Mouse (Mus musculus): ENCODE data around the gene Chst8. TPM values are rescaled to one million over a fixed set of nuclear protein-coding genes. Genes with fewer than 3 reads are reported as not detected.

Gene Chst8
- polyA plus RNA-seq, 1 experiment from 2014 or later: 0.47 TPM

- ATAC-seq (no peak), DNase-seq (no peak)
- no peak overlapping the region for H3K4me3 ChIP-seq (ENCODE audit: low read depth, low read length)
- no peak overlapping the region for H3K4me2 ChIP-seq (ENCODE audit: low read depth, low read length)
- WGBS (ENCODE audit: insufficient replicate concordance): 10% methylated on average over 11 of the region's 11 CpGs
- no peaks in the 10 kb centered on the region for H3K4me1 ChIP-seq (ENCODE audit: insufficient read depth)
- 0 out of 2 replicates have a peak, but pooled peaks cover 2% of the 10 kb centered on the region for H3K27me3 ChIP-seq (ENCODE audit: insufficient read depth, low read length)
- H3K9ac ChIP-seq (replicated peaks): no peak overlapping the region
- no peaks in the 10 kb centered on the region for H3K9me3 ChIP-seq (ENCODE audit: low read length)
- TF ChIP-seq CTCF (IDR thresholded peaks at IDR 0.05; ENCODE audit: low read depth) (no peak), EP300 (IDR thresholded peaks at IDR 0.05; ENCODE audit: low read depth) (no peak)
- H3K36me3 ChIP-seq (replicated peaks; ENCODE audit: insufficient read depth, low read length): no peaks in the 10 kb centered on the region
- no peak overlapping the region for H3K27ac ChIP-seq (ENCODE audit: low read depth)
Observed at GRCm38 (mm10) chr7:34798441-34799403, 13.8 kb downstream of the Chst8 start.

GRCm38 (mm10) chr7:34798039-34798438 lies 14.5 kb downstream of the Chst8 start:
- TF ChIP-seq CTCF (IDR thresholded peaks at IDR 0.05; ENCODE audit: low read depth): no peak
- TF ChIP-seq EP300 (IDR thresholded peaks at IDR 0.05; ENCODE audit: low read depth): no peak
- H3K36me3 ChIP-seq (replicated peaks; ENCODE audit: insufficient read depth, low read length): no peaks in the 10 kb centered on the region
- DNase-seq: no peak
- H3K4me2 ChIP-seq (ENCODE audit: low read depth, low read length): no peak overlapping the region
- no peaks in the 10 kb centered on the region for H3K4me1 ChIP-seq (ENCODE audit: insufficient read depth)
- H3K27me3 ChIP-seq (ENCODE audit: insufficient read depth, low read length): 0 out of 2 replicates have a peak, but pooled peaks cover 2% of the 10 kb centered on the region
- H3K9ac ChIP-seq (replicated peaks): no peak overlapping the region
- no peak overlapping the region for H3K4me3 ChIP-seq (ENCODE audit: low read depth, low read length)
- H3K9me3 ChIP-seq (ENCODE audit: low read length): no peaks in the 10 kb centered on the region
- WGBS (ENCODE audit: insufficient replicate concordance): 16% methylated on average over 12 of the region's 12 CpGs
- no peak overlapping the region for H3K27ac ChIP-seq (ENCODE audit: low read depth)
- no peak for ATAC-seq

- Histone ChIP-seq H3K9ac (replicated peaks) (no peak overlapping the region), H3K4me3 (ENCODE audit: low read depth, low read length) (no peak overlapping the region), H3K36me3 (replicated peaks; ENCODE audit: insufficient read depth, low read length) (no peaks in the 10 kb centered on the region), H3K27ac (ENCODE audit: low read depth) (no peak overlapping the region), H3K27me3 (ENCODE audit: insufficient read depth, low read length) (0 out of 2 replicates have a peak, but pooled peaks cover 2% of the 10 kb centered on the region), H3K4me1 (ENCODE audit: insufficient read depth) (no peaks in the 10 kb centered on the region), H3K4me2 (ENCODE audit: low read depth, low read length) (no peak overlapping the region), H3K9me3 (ENCODE audit: low read length) (peaks cover 2% of the 10 kb centered on the region; the same call in 1 of the 2 replicates)
- ATAC-seq (no peak), DNase-seq (no peak)
- no peak; the same call in 1 of the 2 replicates for TF ChIP-seq CTCF (IDR thresholded peaks at IDR 0.05; ENCODE audit: low read depth)
- no peak for TF ChIP-seq EP300 (IDR thresholded peaks at IDR 0.05; ENCODE audit: low read depth)
- 65% methylated on average over 7 of the region's 7 CpGs for WGBS (ENCODE audit: insufficient replicate concordance)
Observed at GRCm38 (mm10) chr7:34790459-34790858, 22.1 kb downstream of the Chst8 start.

- no peaks in the 10 kb centered on the region for H3K27me3 ChIP-seq (ENCODE audit: insufficient read depth, low read length)
- no peak overlapping the region for H3K27ac ChIP-seq (ENCODE audit: low read depth)
- H3K9ac ChIP-seq (replicated peaks): no peak overlapping the region
- TF ChIP-seq CTCF (IDR thresholded peaks at IDR 0.05; ENCODE audit: low read depth) (no peak), EP300 (IDR thresholded peaks at IDR 0.05; ENCODE audit: low read depth) (no peak)
- H3K4me2 ChIP-seq (ENCODE audit: low read depth, low read length): no peak overlapping the region
- no peak for ATAC-seq
- H3K4me1 ChIP-seq (ENCODE audit: insufficient read depth): no peaks in the 10 kb centered on the region
- peaks cover 2% of the 10 kb centered on the region; the same call in 1 of the 2 replicates for H3K9me3 ChIP-seq (ENCODE audit: low read length)
- no peak for DNase-seq
- no peak overlapping the region for H3K4me3 ChIP-seq (ENCODE audit: low read depth, low read length)
- no peaks in the 10 kb centered on the region for H3K36me3 ChIP-seq (replicated peaks; ENCODE audit: insufficient read depth, low read length)
Observed at GRCm38 (mm10) chr7:34787171-34787570, 25.3 kb downstream of the Chst8 start.

- Histone ChIP-seq H3K4me2 (ENCODE audit: low read depth, low read length) (no peak overlapping the region), H3K4me3 (ENCODE audit: low read depth, low read length) (no peak overlapping the region), H3K36me3 (replicated peaks; ENCODE audit: insufficient read depth, low read length) (no peaks in the 10 kb centered on the region), H3K27me3 (ENCODE audit: insufficient read depth, low read length) (no peaks in the 10 kb centered on the region), H3K4me1 (ENCODE audit: insufficient read depth) (no peaks in the 10 kb centered on the region), H3K9ac (replicated peaks) (no peak overlapping the region), H3K9me3 (ENCODE audit: low read length) (peaks cover 7% of the 10 kb centered on the region; the same call in 1 of the 2 replicates), H3K27ac (ENCODE audit: low read depth) (no peak overlapping the region)
- TF ChIP-seq EP300 (IDR thresholded peaks at IDR 0.05; ENCODE audit: low read depth) (no peak), CTCF (IDR thresholded peaks at IDR 0.05; ENCODE audit: low read depth) (no peak)
- ATAC-seq: no peak
- WGBS (ENCODE audit: insufficient replicate concordance): 45% methylated on average over 6 of the region's 6 CpGs
- DNase-seq: no peak
Observed at GRCm38 (mm10) chr7:34785052-34785451, 27.5 kb downstream of the Chst8 start.

- no peak for TF ChIP-seq EP300 (IDR thresholded peaks at IDR 0.05; ENCODE audit: low read depth)
- no peak for TF ChIP-seq CTCF (IDR thresholded peaks at IDR 0.05; ENCODE audit: low read depth)
- Histone ChIP-seq H3K4me1 (ENCODE audit: insufficient read depth) (no peaks in the 10 kb centered on the region), H3K4me3 (ENCODE audit: low read depth, low read length) (no peak overlapping the region), H3K27me3 (ENCODE audit: insufficient read depth, low read length) (no peaks in the 10 kb centered on the region), H3K9me3 (ENCODE audit: low read length) (peaks cover 7% of the 10 kb centered on the region; the same call in 1 of the 2 replicates), H3K4me2 (ENCODE audit: low read depth, low read length) (no peak overlapping the region), H3K9ac (replicated peaks) (no peak overlapping the region), H3K36me3 (replicated peaks; ENCODE audit: insufficient read depth, low read length) (no peaks in the 10 kb centered on the region), H3K27ac (ENCODE audit: low read depth) (no peak overlapping the region)
- no peak for ATAC-seq
- no peak for DNase-seq
- 62% methylated on average over 9 of the region's 9 CpGs for WGBS (ENCODE audit: insufficient replicate concordance)
Observed at GRCm38 (mm10) chr7:34784469-34784868, 28.0 kb downstream of the Chst8 start.

Measured in liver, postnatal 0 days (tissue).